23 mouse cellular contexts compared by ENCODE assay signal in the genomic region with DNA sequence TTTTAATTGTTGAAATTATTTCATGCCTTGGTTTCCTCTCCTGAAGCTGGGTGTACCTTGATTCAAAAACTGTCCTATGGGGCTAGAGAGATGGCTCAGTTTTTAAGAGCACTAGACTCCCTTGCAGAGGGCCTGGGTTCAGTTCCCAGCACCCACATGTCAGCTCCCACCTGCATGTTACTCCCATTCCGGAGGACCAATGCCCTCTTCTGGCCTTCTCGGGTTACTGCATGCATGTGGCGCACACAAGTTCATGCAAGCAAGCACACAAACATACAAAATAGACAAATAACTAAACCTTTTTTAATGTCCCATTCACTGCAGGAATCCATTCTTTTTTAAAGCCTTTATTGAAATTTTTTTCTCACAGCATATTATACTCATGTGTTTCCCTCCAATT. TPM values are rescaled to one million over a fixed set of nuclear protein-coding genes. Genes with fewer than 3 reads are reported as not detected.
DNase-seq lines count a peak whose midpoint lies in the region; ATAC-seq and TF ChIP-seq lines count a peak whose summit lies in the region.
"Had no signal": no experiment of that assay in that cellular context is flagged by ENCODE, and none has a peak within 500 bp of the region (broad histone marks: within the 10 kb centered on the region; RNA-seq: fewer than 3 reads in every experiment).

No protein-coding gene starts in this region.

- peaks cover 2% of the 10 kb centered on the region for H3K4me1 ChIP-seq in heart, adult 2 months (ENCODE audit: control insufficient read depth, insufficient read depth, low read length)
- H3K4me1 ChIP-seq in heart, embryonic 11.5 days (ENCODE audit: control insufficient read depth, insufficient read depth, low read length): peaks cover 8% of the 10 kb centered on the region
- H3K4me1 ChIP-seq in liver, adult 2 months (ENCODE audit: control insufficient read depth, insufficient read depth, low read length): no peaks in the 10 kb centered on the region; the same call in 1 of the 2 replicates
- H3K4me1 ChIP-seq in liver, embryonic 12.5 days: no peaks in the 10 kb centered on the region
- H3K4me1 ChIP-seq in testis, adult 2 months (ENCODE audit: control insufficient read depth, insufficient read depth, low read length): peaks cover 4% of the 10 kb centered on the region
- H3K4me1 ChIP-seq in stomach, postnatal 0 days (replicated peaks; ENCODE audit: control insufficient read depth, insufficient read depth): no peaks in the 10 kb centered on the region
- H3K4me1 ChIP-seq: embryonic facial prominence, embryonic 13.5 days; forebrain, embryonic 15.5 days; hindbrain, embryonic 15.5 days; liver, embryonic 13.5 days; neural tube, embryonic 12.5 days had no signal

- H3K4me2 ChIP-seq in heart, embryonic 11.5 days: no peak overlapping the region
- H3K4me2 ChIP-seq in liver, embryonic 12.5 days: no peak overlapping the region
- no peak overlapping the region for H3K4me2 ChIP-seq in stomach, postnatal 0 days (replicated peaks; ENCODE audit: low read depth)
- H3K4me2 ChIP-seq: embryonic facial prominence, embryonic 13.5 days; forebrain, embryonic 15.5 days; heart, embryonic 13.5 days; hindbrain, embryonic 15.5 days; liver, embryonic 13.5 days; neural tube, embryonic 12.5 days had no signal

- TF ChIP-seq EP300 in heart, adult 2 months (IDR thresholded peaks at IDR 0.05; ENCODE audit: insufficient read depth, low read depth, low read length): no peak
- TF ChIP-seq EP300 in stomach, postnatal 0 days (optimal IDR thresholded peaks at IDR 0.05): no peak

- TF ChIP-seq POLR2A in heart, adult 2 months (IDR thresholded peaks at IDR 0.05; ENCODE audit: insufficient read depth, low read depth, low read length): no peak
- TF ChIP-seq POLR2A in liver, adult 2 months (IDR thresholded peaks at IDR 0.05; ENCODE audit: extremely low read depth, insufficient read depth, low read length): no peak
- no peak for TF ChIP-seq POLR2A in testis, adult 2 months (IDR thresholded peaks at IDR 0.05; ENCODE audit: control insufficient read depth, low read depth, low read length)

- H3K36me3 ChIP-seq in heart, adult 2 months (ENCODE audit: control insufficient read depth, insufficient read depth, low read length): no peaks in the 10 kb centered on the region; the same call in 1 of the 2 replicates
- H3K36me3 ChIP-seq in heart, embryonic 11.5 days (ENCODE audit: control insufficient read depth, insufficient read depth, low read length): peaks cover 4% of the 10 kb centered on the region; the same call in 1 of the 2 replicates
- H3K36me3 ChIP-seq in liver, adult 2 months (ENCODE audit: control insufficient read depth, insufficient read depth, low read length): no peaks in the 10 kb centered on the region
- no peaks in the 10 kb centered on the region; the same call in 1 of the 2 replicates for H3K36me3 ChIP-seq in liver, embryonic 12.5 days
- H3K36me3 ChIP-seq in testis, adult 2 months (ENCODE audit: control insufficient read depth, insufficient read depth, low read length): no peaks in the 10 kb centered on the region
- H3K36me3 ChIP-seq in stomach, postnatal 0 days (ENCODE audit: control insufficient read depth, insufficient read depth, low read length): no peaks in the 10 kb centered on the region
- H3K36me3 ChIP-seq: forebrain, embryonic 15.5 days; hindbrain, embryonic 15.5 days; liver, embryonic 13.5 days; neural tube, embryonic 12.5 days had no signal

- no peaks in the 10 kb centered on the region for H3K27me3 ChIP-seq in heart, adult 2 months (ENCODE audit: control insufficient read depth, insufficient read depth, low read length)
- no peaks in the 10 kb centered on the region for H3K27me3 ChIP-seq in heart, embryonic 11.5 days (ENCODE audit: control insufficient read depth, insufficient read depth, low read length)
- no peaks in the 10 kb centered on the region for H3K27me3 ChIP-seq in liver, adult 2 months (ENCODE audit: control insufficient read depth, insufficient read depth, low read length)
- no peaks in the 10 kb centered on the region for H3K27me3 ChIP-seq in liver, embryonic 12.5 days (replicated peaks)
- no peaks in the 10 kb centered on the region for H3K27me3 ChIP-seq in testis, adult 2 months (ENCODE audit: control insufficient read depth, insufficient read depth, low read length)
- H3K27me3 ChIP-seq in stomach, postnatal 0 days (ENCODE audit: control insufficient read depth, insufficient read depth, low read length): no peaks in the 10 kb centered on the region
- H3K27me3 ChIP-seq: embryonic facial prominence, embryonic 13.5 days; forebrain, embryonic 15.5 days; heart, embryonic 13.5 days; hindbrain, embryonic 15.5 days; liver, embryonic 13.5 days; neural tube, embryonic 12.5 days had no signal

- no peak for ATAC-seq in heart, embryonic 11.5 days (replicated peaks; ENCODE audit: insufficient number of reproducible peaks, low FRiP score, low TSS enrichment)
- no peak for ATAC-seq in liver, embryonic 12.5 days
- ATAC-seq in stomach, postnatal 0 days (ENCODE audit: low FRiP score, low TSS enrichment): no peak
- ATAC-seq: activated CD4-positive, CD25-positive, alpha-beta regulatory T cell, adult 4 months; forebrain, embryonic 15.5 days had no signal

- DNase-seq in heart, adult 2 months: no peak
- DNase-seq in liver, adult 2 months (ENCODE audit: extremely low read depth, low read depth, low spot score): no peak
- no peak for DNase-seq in testis, postnatal 14 days (ENCODE audit: low spot score)
- no peak for DNase-seq in stomach, postnatal 0 days (ENCODE audit: low spot score)
- DNase-seq in ovary, postnatal 10 days (ENCODE audit: low spot score): no peak
- DNase-seq: adrenal gland, postnatal 10 days; cerebellum, adult 11 months; cerebellum, postnatal 10 days; heart, postnatal 36 days; kidney, adult 11 months; kidney, postnatal 14 days; liver, embryonic 13.5 days; lung, postnatal 36 days had no signal

- no peak overlapping the region for H3K4me3 ChIP-seq in heart, adult 2 months
- H3K4me3 ChIP-seq in heart, embryonic 11.5 days (ENCODE audit: low read depth, low read length): no peak overlapping the region
- H3K4me3 ChIP-seq in liver, adult 2 months (ENCODE audit: insufficient read depth, low read depth, low read length): no peak overlapping the region
- no peak overlapping the region for H3K4me3 ChIP-seq in liver, embryonic 12.5 days
- H3K4me3 ChIP-seq in testis, adult 2 months (ENCODE audit: control insufficient read depth, low read depth, low read length): no peak overlapping the region
- no peak overlapping the region for H3K4me3 ChIP-seq in stomach, postnatal 0 days (ENCODE audit: low read depth, low read length)
- H3K4me3 ChIP-seq: embryonic facial prominence, embryonic 13.5 days; forebrain, embryonic 15.5 days; heart, embryonic 13.5 days; hindbrain, embryonic 15.5 days; left cerebral cortex, adult 2 months; liver, embryonic 13.5 days; neural tube, embryonic 12.5 days had no signal

- intact Hi-C loops in heart, adult 2 months (cut with DNase I): no loop called here

- H3K27ac ChIP-seq in heart, adult 2 months: no peak overlapping the region
- no peak overlapping the region for H3K27ac ChIP-seq in heart, embryonic 11.5 days (ENCODE audit: low read depth, low read length)
- H3K27ac ChIP-seq in liver, adult 2 months (replicated peaks; ENCODE audit: insufficient read depth, low read depth, low read length): no peak overlapping the region
- H3K27ac ChIP-seq in liver, embryonic 12.5 days: no peak overlapping the region
- H3K27ac ChIP-seq in testis, adult 2 months (ENCODE audit: control insufficient read depth, insufficient read depth, low read depth, low read length): no peak overlapping the region
- no peak overlapping the region for H3K27ac ChIP-seq in stomach, postnatal 0 days (replicated peaks)
- H3K27ac ChIP-seq: embryonic facial prominence, embryonic 13.5 days; forebrain, embryonic 15.5 days; heart, embryonic 13.5 days; hindbrain, embryonic 15.5 days; left cerebral cortex, adult 2 months; liver, embryonic 13.5 days; neural tube, embryonic 12.5 days had no signal

- H3K9me3 ChIP-seq in heart, embryonic 11.5 days (replicated peaks; ENCODE audit: control insufficient read depth, low read length): peaks cover 3% of the 10 kb centered on the region; the same call in 1 of the 2 replicates
- peaks cover 3% of the 10 kb centered on the region; the same call in 1 of the 2 replicates for H3K9me3 ChIP-seq in liver, embryonic 12.5 days (replicated peaks)
- H3K9me3 ChIP-seq in stomach, postnatal 0 days (ENCODE audit: control insufficient read depth, low read length): no peaks in the 10 kb centered on the region
- H3K9me3 ChIP-seq: embryonic facial prominence, embryonic 13.5 days; hindbrain, embryonic 15.5 days; liver, embryonic 13.5 days; neural tube, embryonic 12.5 days had no signal

- no peaks in the 10 kb centered on the region; the same call in 1 of the 2 replicates for H3K79me2 ChIP-seq in heart, adult 2 months (replicated peaks; ENCODE audit: control insufficient read depth, insufficient read depth, low read length)
- H3K79me2 ChIP-seq in liver, adult 2 months (ENCODE audit: control insufficient read depth, insufficient read depth, low read length): no peaks in the 10 kb centered on the region

- TF ChIP-seq CTCF in heart, adult 2 months (IDR thresholded peaks at IDR 0.05): peak; percentile 30
- TF ChIP-seq CTCF in liver, adult 2 months (IDR thresholded peaks at IDR 0.05; ENCODE audit: low read depth, low read length): peak; percentile 19
- TF ChIP-seq CTCF in testis, adult 2 months (IDR thresholded peaks at IDR 0.05; ENCODE audit: control insufficient read depth, insufficient read depth, insufficient replicate concordance, low read depth, low read length): peak; percentile 51; the same call in 1 of the 2 replicates
- peak; percentile 42 for TF ChIP-seq CTCF in stomach, postnatal 0 days (IDR thresholded peaks at IDR 0.05; ENCODE audit: low read depth)

- WGBS in heart, adult 2 months: 97% methylated on average over 3 of the region's 3 CpGs
- 92% methylated on average over 3 of the region's 3 CpGs for WGBS in heart, embryonic 11.5 days (ENCODE audit: insufficient replicate concordance)
- 92% methylated on average over 3 of the region's 3 CpGs for WGBS in liver, adult 2 months
- WGBS in liver, embryonic 12.5 days (ENCODE audit: insufficient replicate concordance): 74% methylated on average over 3 of the region's 3 CpGs
- 99% methylated on average over 3 of the region's 3 CpGs for WGBS in stomach, postnatal 0 days

- no peak overlapping the region for H3K9ac ChIP-seq in heart, adult 2 months (ENCODE audit: low read depth, low read length)
- no peak overlapping the region for H3K9ac ChIP-seq in heart, embryonic 11.5 days (ENCODE audit: low read depth, low read length)
- no peak overlapping the region for H3K9ac ChIP-seq in liver, adult 2 months (ENCODE audit: low read depth, low read length)
- no peak overlapping the region for H3K9ac ChIP-seq in liver, embryonic 12.5 days
- H3K9ac ChIP-seq in stomach, postnatal 0 days (ENCODE audit: low read length): no peak overlapping the region
- H3K9ac ChIP-seq: embryonic facial prominence, embryonic 13.5 days; forebrain, embryonic 15.5 days; heart, embryonic 13.5 days; hindbrain, embryonic 15.5 days; liver, embryonic 13.5 days; neural tube, embryonic 12.5 days had no signal

RNA-seq across cellular contexts. Expression of a gene that starts 58.4 kb away (rescaled TPM):
- 1 to 10 TPM; 7.6 to 8.1 TPM for total RNA-seq in heart, adult 2 months (2021)
- 2.7 and 3.6 TPM in 2 replicates for polyA plus RNA-seq in heart, adult 2 months (2012; rRNA removed)
- polyA plus RNA-seq in heart, embryonic 11.5 days (2014; fragmentation: Nextera tagmentation; extraction: Ambion mirVana): 20.1 and 22.7 TPM in 2 replicates
- 2.2 and 2.7 TPM in 2 replicates for total RNA-seq in liver, adult 2 months (2014; rRNA removed)
- polyA plus RNA-seq in liver, adult 2 months (2012; rRNA removed): 0.31 and 0.32 TPM in 2 replicates
- 3.4 and 3.7 TPM in 2 replicates for polyA plus RNA-seq in liver, embryonic 12.5 days (2016; fragmentation: Nextera tagmentation; extraction: Ambion mirVana)
- polyA plus RNA-seq in testis, adult 2 months (2012; rRNA removed): 3.0 and 3.1 TPM in 2 replicates
- 5.9 and 6.1 TPM in 2 replicates for polyA plus RNA-seq in stomach, postnatal 0 days (2015; fragmentation: Nextera tagmentation; extraction: Ambion mirVana)
